Mouse (Mus musculus) heart, adult 9 months (tissue): ENCODE results near the gene Ide.

Source experiments
- DNase-seq, 2 experiments: peaks; one replicate each; pipeline ENCODE4 v3.0.0; 2022; ENCODE audit warnings: low spot score in 2 of 2

Gene Ide

DNA sequence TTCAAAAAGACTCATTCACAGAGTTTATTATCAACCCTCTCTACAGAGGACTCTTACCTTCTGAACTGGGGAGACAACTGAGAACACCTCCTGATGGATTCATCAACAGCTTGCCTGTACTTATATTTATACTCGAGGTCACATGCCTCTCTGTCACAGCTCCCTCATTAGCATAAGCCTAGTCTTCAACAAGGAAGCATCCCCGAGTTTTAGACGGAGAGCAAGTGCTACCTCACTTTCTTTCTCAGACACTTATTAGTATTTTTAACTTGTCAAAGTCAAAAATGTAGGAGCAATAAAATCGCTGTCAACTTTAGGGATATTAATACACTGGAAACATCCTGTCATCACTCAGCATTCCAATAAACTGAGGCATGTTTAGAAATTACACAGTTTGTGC is at the start of gene Ide:
Ide (minus strand) TSS at position 101 of the 400 bp plus-strand sequence.
- DNase-seq: no peak

GRCm38 (mm10) chr19:37386126-37386525 is 48.5 kb upstream of the Ide start:
- no peak for DNase-seq

GRCm38 (mm10) chr19:37378816-37379215 is 41.2 kb upstream of the Ide start:
- no peak for DNase-seq

DNA sequence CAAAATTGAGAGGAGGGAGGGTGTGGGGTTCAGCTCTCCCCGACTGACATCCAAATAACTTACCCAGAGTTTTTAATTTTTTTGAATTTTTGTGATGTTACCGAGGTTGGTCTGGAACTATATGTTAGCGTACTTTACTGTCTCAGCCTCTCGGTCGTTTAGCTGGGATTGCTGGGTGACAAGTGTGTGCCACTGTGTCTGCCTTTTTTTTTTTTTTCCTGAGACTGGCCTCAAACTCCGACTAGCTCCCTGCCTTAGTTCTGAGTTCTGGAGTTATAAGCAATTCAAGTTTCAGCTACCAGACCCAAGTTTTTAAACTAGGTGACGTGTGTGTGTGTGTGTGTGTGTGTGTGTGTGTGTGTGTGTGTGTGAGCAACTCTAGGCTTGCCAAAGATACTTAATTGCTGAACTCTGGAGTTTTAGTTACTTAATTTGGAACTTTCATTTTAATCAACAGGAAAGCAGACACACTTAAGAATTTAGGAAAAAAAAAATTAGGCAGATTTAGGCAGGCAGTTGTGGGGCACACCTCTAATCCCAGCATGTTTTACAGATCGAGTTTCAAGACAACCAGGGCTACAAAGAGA is 39.8 kb upstream of the Ide start:
- no peak for DNase-seq

DNA sequence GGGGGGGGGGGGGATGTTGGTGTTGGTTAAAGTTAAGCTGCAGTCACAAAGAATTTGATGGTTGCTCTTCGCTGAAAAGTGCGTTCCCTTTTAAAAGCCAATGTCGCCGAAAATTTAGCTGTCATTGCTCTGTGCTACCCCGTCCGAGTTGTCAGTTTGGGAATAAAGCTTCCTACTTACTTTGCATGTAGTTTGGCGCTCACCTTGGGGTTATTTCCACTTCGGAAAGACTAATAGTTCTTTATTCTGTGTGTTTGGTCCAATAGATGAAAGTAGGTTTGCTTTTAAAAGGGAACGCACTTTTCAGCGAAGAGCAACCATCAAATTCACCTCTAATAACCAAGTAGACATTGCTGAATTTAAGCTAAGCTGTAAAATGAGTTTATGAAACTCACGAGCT is 39.2 kb upstream of the Ide start:
- DNase-seq: no peak

DNA sequence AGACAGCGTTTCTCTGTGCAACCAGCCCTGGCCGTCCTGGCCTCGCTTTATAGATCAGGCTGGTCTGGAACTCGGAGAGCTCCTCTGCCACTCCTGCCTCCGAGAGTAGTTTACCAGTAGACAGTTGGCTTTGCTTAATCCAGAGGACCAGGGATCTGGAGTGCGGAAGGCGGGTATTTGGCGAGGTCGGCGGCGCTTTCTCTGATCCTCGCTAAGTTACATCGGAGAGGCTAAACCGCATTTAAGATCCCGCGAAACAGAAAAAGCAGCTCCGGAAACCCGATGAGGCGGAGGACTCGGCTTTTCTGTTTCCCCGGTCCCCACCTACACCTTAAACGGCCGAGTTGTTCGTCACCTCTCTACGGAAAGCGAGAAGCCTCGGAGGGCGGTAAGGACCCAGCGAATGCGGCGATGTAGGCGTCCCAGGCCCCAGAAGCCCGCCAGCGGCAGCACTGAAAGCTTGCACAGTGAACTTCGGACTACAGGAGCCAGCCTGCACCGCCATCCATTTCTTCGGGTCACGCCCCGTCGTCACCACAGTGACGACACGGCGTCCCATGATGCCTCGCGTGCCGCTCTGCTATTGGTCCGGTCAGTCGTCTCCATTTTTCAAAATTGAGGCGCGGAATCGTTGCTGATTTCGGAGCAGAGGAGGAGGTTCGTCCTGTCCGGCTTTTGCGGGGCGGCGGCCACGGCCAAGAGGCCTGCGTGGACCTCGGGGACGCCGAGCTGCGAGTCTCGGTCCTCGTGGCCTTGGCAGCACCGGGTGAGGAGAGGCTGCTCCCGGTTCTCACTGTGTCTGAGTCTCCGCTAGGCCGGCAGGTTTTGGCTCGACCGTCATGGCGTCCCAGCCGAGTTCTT is 38.3 kb upstream of the Ide start, which contains the start of gene Kif11:
Kif11 (plus strand) TSS at position 649 of the 861 bp plus-strand sequence.
- peak; percentile 96 to 99 for DNase-seq

GRCm38 (mm10) chr19:37374941-37375754 is 37.5 kb upstream of the Ide start:
- no peak for DNase-seq

GRCm38 (mm10) chr19:37370356-37370755 is 32.7 kb upstream of the Ide start:
- DNase-seq: peak in 1 of 2 experiments; percentile 20

DNA sequence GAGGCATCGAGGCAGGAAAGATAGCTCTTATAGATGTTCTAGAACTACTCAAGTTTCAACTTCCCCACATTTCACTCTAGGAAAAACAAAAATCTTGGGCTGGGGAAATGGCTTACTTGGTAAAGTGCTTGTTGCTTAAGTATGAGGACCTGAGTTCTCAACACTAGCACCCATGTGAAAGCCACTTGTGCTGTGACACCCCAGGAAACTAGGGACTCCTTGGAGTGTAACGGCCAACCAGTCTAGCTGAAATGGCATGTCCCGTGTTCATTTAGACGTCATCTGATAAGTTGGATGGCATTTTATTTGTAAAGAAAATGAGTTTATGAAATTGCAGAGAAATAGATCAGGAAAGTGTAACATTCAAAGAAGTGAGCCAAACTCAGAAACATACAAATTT is 32.3 kb upstream of the Ide start:
- DNase-seq: no peak

DNA sequence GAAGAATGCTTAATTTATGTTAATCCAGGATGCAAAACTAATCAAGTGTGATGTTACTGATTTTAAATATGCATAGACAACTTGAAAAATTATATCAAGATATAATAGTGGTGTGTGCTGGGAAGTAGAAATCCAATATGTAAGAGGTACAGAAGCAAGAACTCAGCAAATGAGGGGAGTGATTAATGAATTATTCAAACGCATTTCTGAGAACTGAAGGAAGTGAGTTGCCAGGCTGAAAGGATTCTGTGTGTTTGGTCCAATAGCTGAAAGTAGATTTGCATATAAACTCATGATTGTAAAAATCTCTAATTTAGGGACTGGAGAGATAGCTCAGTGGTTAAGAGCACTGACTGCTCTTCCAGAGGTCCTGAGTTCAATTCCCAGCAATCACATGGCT is 31.3 kb upstream of the Ide start:
- DNase-seq: no peak

DNA sequence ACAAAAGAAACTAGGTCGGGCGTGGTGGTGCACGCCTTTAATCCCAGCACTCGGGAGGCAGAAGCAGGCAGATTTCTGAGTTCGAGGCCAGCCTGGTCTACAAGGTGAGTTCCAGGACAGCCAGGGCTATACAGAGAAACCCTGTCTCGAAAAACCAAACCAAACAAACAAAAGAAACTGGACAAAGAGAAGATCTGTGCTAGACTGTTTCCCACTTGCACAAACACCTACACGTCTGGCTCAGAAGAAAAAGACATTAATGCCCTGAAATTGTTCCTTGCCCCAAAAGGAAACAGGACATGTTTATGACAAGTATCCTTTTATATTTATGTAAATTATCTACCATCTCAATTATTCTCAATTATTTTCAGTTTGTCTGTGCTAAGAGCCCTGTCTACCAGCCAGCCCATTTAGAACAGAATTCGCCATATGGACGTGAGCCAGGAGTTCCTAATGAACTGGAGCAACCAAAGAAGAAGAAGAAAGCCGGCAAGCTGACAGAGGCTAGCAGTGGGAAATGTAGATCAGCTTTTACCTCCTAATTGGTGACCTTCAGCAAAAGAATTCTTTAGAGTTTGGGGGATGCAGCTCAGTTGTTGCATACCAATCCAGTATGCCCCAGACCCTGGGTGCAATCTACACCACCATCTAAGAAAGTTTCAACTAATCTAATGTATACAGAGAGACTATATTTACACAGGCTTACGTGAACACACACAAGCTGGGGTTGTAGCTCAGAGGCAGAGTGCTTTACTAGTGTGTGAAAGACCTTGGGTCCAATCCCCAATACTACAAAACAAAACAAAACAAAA is 25.7 kb upstream of the Ide start:
- DNase-seq: no peak

- DNase-seq: no peak
Measured at GRCm38 (mm10) chr19:37362545-37362944, 24.9 kb upstream of the Ide start.

DNA sequence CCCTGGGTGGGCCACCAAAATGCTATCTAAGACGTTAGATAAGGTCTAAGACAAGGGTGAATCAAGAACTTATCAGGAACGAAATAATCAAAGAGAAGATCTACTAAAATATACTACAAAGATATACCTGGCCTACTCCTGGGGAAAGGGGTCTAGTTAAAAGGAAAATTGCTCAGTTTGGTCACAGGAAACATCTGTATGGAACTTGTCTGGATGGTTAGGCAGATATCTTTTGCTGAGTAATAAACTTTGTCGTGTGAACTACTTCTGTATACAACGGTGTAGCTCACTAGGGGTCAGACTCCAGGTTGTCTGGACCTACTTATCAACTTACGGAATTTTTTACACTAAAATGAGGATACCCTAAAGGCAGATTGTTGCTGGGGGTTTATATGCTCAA is 22.4 kb upstream of the Ide start:
- DNase-seq: no peak

GRCm38 (mm10) chr19:37353331-37353730 is 15.7 kb upstream of the Ide start:
- DNase-seq: no peak

- DNase-seq: no peak
Measured at GRCm38 (mm10) chr19:37352756-37353155, 15.1 kb upstream of the Ide start.

DNA sequence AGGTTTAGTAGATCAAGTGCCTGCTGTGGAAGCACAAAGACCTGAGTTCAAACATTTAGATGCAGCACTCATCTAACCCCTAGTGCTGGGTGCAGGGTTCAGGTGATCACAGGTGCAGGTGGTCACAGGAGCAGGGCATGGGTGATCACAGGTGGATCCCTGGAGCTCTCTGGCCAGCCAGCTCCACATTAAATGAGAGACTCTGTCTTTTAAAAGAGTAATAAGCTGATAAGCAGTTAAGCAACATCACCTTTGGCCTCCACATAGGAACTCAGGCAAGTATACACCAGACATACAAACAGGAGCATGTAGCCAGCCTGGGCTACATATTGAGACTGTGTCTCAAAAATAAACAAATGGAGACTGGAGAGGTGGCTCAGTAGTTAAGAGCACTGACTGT is 11.3 kb upstream of the Ide start:
- DNase-seq: no peak

DNA sequence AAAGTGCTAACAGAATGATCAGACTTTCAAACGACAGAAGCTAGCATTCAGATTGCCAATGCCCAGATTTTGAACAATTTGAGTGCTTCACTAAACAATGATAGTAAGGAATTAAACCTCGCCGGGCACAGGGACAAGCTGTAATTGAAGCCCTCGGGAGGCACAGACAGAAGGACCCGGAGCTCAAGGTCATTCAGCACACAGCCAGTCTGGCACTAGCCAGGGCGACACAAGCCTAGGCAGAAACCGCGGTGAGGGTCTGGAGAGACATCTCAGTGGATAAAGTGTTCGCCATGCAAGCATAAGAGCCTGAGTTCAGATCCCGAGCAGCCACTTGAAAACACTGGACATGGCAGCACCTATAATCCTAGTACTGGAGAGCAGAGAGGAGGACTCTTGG is 10.7 kb upstream of the Ide start:
- peak; percentile 17 to 27 for DNase-seq

DNA sequence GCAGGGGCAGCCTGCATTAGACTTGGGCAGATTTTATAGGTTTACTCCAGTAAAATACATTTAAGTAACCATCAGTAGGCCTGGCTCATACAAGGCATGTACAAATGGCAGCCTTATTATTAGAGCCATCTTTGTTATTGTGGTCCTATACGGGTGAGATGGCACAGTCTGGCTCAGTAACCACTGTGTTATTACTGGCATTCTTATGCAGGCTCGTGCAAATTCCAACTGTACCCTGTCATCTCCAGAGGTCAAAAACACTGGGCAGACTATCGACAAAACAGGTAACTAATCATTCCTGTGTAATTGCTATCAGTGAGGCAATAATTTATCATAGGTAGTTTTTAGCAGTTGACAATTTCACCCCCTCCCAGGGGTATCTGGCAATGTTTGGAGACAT is 8.6 kb upstream of the Ide start:
- no peak for DNase-seq

- DNase-seq: no peak
Measured at GRCm38 (mm10) chr19:37343899-37344298, 6.2 kb upstream of the Ide start.

GRCm38 (mm10) chr19:37340931-37341330 is 3.3 kb upstream of the Ide start:
- DNase-seq: no peak

DNA sequence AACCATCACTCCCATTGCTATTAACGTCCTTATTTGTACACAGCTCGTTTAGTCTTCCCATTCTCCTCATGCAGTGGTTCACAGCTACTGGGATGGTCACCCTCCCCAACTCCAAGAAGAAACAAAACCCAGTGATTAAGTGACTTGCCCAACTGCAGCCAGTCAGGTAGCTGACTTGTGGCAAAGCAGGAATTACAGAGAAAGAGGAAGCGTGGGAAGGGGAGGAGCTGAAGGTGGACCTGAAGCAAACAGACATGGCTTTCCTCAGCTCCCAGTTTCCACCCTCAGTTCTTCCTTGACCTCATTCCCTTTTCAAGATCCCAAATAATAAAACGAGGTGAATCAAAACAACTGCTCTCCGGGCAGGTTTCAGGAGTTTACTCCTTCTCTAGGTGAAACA is 2.8 kb upstream of the Ide start:
- DNase-seq: no peak

- DNase-seq: no peak
Measured at GRCm38 (mm10) chr19:37335392-37335791, 2.3 kb downstream of the Ide start.
